Mouse (Mus musculus): ENCODE results near the gene Megf8.
A peak's percentile ranks its signal among the peaks of the same experiment; 100 is the strongest.

The Megf8 gene

DNA sequence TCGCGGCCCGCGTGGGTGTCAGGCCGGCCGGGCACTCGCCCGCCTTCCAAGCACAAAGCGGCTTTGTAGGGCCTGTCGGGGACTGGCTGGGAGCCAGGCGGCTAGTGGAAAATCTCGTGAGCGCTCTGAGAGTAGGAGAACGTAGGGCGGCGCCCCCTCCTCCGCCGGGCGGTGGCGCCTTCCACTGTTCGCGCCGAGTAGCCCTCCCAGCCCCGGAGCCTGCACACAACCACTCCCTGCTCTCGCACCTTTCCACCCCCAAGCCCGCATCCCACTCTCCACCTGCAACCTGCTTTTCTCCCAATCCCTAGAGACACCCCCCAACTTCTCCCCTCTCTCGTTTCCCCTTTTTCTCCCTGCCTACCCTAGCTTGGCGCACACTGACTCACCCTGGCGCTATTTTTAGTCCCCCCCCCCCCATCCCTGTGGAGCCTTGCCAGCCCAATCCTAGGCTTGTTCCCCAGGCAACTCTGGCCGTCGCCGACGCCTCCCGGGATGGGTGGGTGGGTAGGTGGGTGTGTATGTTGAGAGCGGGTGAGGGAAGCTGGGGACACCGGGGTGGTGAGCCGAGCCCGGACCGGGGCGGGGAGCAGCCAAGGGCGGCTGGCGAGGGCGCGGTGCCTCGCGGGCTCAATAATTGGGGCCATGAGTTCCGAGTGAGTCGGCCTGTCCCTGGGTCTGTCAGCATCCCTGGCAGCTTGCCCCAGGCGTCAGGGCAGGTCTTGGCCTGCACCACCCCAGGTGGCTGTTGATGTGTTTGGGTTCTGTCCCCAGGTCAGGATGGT, 37.7 kb upstream of the Megf8 start:
- DNase-seq (ENCODE audit: low spot score) = peak; percentile 86

DNA sequence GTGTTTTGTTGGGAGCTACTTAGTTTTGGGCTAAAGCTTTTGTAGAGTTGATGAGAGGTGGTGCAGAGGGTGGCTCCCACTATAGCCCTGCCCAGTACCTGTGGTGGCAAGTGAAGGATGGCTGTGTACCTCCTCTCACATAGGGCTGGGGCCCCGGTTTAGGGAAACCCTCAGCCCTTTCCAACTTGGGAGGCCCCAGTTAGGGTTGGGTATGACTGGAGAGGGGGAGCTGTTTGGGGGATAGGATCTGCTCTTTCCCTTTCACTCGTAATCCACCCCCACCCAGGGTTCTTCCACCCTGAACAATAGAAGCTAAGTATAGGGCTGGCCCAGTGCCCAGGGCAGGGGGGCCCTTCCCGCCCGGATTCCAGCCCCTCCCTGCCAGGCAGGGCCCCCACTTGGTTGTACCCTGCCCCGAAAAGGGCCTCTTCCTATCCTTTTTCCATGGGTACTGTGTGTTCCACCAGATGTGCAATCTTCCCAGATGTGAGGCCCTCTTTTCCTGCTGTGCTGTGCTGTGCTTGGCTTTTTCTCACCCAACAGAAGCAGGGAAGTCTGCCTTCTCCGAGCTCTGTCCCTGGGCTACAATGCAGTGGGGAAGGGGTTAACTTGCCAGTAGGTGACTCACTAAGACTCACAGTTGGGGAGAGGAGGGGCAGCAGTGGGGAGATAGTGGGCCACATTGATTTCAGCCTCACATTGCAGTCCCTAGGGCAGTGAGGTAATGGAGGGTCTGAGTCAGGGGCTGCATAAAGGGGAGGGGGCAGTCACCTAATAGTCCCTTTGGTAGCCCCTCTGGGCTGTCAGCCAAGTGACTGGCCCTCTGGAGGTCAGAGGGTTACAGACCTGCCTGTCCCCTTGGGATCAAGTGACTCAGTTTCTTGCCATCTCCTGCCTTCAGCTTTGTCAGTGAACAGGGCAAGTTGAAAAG, 36.8 kb upstream of the Megf8 start:
- DNase-seq (ENCODE audit: low spot score) = peak; percentile 39

DNA sequence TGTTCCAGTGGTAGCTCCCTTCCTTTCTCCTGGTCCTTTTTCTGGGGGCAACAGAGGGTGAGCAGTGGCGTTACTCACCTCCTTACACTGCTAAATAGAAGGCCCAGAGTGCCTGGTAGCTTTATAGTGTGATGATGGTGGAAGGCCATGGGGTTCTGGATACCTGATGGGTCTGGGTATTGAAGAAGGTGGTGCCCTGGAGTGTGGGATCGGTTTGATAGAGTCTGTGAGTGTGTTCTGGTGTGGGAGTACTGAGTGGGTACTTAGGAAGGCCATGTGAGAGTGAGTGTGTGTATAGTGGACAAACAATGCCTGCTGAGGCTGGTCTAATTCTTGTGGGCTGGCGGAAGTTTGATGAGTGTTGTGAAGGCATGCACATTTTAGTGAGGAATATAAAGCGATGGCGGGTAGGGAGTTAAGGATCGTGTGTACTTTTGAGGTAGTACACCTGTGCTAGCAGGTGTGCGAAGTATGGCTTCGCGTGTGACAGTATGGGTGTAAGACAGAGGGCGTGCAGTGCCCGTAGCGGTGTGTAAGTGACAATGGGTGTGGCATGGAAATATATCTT, 35.7 kb upstream of the Megf8 start:
- no peak for DNase-seq (ENCODE audit: low spot score)

DNA sequence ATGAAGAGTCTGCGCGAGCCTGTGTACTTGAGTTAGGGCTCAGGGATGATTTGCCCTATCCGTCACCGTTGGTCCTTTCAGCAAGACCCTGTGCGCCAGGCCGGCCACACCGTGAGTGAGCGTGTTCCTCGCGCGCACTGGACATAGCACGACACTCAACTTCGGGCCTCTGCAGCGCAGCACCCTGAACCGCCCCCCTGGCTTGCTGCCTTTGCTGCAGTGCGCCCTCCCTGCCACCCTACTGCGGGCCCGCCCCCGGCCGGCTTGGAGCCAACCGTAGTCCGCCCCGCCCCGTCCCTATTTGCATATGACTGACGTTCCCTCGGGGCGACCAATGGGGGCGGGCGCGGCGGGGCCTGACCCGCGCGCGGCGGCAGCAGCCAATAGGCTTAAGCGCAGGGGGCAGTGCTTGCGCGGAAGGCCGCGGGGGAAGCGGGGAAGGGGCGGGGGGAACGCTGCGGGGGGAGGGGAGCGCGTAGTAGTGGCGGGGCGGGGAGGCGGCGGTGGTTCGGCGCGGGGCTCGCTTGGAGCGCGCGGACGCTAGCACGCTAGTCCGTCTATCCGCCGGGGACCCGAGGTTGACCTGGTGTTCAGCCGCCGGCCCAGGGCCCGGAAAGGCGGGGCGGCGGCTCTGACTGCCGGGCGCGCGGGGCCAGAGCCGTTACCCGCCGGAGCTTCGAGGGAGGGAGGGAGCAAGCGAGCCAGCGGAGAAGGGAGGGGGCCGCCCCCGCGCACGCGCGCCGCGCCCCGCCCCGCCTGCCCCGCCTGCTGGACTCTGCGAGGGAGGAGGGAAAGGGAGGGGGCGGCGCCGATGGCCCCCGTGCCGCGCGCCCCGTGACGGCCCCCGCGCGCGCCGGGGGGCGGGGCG, 35.0 kb upstream of the Megf8 start:
- peak; percentile 99 for DNase-seq (ENCODE audit: low spot score)

DNA sequence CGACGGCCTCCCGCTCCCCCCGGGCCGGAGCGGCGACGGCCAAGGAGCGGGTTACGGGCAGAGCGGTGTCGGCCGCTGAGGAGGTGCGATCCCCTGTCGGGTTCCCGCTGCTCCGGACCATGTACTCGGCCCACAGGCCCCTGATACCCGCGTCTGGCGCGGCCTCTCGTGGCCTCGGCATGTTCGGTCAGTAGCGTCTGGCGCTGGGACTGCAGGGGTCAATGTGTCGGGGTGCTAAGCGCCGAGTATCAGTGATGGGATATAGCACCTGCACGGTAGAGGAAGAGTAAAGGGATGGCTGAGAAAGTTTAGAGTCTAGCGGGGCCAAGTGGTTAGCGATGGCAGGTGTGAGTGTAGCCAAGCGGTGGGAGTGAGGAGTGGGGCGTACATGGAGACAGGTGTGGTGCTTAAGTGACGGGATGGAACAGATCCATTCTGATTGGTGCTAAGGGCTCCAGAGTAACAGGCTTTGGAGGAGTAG, 34.2 kb upstream of the Megf8 start:
- DNase-seq (ENCODE audit: low spot score) = no peak

DNA sequence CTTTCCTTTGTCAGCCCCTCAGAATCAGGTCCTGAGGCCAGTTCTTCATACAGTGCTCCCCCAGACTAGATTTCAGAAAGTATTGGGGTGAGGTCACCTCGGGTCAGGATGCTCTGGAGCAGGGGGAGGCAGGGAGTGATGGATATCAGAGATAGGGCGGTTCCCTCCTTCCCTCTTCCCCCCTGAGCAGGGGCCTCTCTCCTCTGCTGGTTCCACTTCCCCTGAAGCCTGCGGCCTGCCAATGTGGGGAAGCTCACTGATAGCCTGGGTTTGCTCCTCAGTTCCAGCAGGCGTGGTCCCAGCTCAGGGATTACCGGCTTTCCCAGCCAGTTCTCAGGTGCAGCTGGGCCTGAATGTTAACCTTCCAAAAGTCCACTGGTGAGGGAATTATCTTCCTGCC, 33.3 kb upstream of the Megf8 start:
- peak; percentile 19 for DNase-seq (ENCODE audit: low spot score)

DNA sequence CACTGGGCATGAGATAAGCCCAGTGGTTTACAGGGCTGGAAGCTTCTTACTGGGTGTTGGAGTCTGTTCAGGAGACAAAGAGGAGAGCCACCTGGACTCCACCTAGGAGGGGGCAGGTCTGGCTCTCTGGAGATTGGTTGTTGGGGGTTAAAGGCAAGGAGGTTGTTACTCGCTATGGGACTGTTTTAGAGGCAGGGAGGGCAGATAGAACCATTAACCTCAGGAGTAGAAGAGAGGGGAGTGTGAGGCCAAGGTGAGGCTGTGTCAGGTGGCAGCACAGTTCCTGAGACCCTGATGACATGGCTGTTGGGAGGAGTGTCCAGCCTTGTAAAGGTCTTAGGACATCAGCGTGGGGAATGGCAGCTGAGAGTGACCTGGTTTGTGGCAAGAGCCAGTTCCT, 32.8 kb upstream of the Megf8 start:
- DNase-seq (ENCODE audit: low spot score) = no peak

DNA sequence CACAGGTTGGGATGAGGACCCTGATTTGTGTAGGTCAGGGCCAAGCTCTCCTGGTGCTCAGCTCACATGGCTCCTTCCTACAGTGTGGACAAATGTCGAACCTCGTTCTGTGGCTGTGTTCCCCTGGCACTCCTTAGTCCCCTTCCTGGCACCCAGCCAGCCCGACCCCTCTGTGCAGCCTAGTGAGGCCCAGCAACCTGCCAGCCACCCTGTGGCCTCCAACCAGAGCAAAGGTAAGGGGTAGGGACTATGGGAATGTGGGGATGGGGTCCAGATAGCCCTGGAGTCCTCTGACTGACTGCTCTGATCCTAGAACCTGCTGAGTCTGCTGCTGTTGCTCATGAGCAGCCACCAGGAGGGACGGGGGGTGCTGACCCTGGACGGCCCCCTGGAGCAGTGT, 32.2 kb upstream of the Megf8 start:
- DNase-seq (ENCODE audit: low spot score) = peak; percentile 28

DNA sequence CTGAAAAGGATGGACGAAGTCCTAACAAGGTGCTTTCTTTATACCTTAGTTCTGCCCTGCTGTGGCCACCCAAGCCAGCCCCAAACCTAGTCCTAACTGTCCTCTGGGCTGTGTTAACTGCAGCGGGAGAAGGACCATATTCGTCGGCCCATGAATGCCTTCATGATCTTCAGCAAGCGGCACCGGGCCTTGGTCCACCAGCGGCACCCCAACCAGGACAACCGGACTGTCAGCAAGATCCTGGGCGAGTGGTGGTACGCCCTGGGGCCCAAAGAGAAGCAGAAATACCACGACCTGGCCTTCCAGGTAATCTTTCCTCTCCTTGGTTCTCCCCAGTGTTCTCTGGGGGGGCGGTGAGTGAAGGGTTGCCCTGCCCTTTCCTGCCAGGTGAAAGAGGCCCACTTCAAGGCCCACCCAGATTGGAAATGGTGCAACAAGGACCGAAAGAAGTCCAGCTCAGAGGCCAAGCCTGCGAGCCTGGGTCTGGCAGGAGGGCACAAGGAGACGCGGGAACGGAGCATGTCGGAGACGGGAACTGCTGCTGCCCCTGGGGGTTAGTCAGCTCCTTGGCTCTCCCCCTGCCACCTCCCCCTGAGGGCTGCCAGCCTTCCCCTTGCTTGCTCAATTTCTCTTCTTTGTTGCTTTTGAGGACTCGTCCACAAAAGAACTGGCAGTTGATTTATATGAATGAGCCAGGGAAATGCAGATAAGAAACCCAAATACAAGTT, 31.3 kb upstream of the Megf8 start:
- DNase-seq (ENCODE audit: low spot score) = no peak

DNA sequence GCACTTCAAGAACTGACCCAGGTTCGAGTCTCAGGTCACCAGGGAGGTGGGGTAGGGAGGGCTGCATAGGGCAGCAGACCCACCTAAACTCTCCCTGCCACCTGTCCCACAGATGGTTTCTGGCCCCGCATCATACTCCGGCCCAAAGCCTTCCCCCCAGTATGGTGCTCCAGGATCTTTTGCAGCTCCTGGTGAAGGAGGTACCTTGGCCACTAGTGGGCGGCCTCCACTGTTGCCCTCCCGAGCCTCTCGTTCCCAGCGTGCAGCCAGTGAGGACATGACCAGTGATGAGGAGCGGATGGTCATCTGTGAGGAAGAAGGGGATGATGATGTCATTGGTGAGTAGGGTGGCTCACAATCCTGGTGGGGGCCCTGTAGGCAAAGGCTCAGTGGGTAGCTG, 30.0 kb upstream of the Megf8 start:
- no peak for DNase-seq (ENCODE audit: low spot score)

DNA sequence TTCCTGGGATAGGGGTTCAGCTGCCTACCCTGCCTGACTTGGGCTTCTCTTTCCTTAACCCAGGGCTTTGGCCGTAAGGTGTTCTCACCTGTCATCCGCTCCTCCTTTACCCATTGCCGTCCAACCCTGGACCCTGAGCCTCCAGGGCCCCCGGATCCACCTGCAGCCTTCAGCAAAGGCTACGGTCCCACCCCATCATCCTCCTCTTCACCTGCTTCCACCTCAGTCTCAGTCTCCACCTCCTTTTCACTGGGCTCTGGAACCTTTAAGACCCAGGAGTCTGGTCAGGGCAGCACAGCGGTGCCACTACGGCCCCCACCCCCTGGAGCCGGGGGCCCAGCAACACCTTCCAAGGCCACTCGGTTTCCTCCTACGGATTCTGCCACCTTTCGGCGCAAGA, 29.0 kb upstream of the Megf8 start:
- DNase-seq (ENCODE audit: low spot score) = peak; percentile 33

DNA sequence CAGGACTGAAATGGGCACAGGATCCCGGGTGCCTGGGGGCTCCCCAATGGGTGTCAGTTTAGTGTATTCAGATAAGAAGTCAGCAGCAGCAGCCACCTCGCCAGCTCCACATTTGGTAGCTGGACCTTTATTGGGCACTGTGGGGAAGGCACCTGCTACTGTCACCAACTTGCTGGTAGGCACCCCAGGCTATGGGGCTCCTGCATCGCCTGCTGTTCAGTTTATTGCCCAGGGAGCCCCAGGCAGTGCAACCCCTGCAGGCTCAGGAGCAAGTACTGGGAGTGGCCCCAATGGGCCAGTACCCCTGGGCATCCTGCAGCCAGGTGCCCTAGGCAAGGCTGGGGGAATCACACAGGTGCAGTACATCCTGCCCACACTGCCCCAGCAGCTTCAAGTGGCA, 28.2 kb upstream of the Megf8 start:
- no peak for DNase-seq (ENCODE audit: low spot score)

DNA sequence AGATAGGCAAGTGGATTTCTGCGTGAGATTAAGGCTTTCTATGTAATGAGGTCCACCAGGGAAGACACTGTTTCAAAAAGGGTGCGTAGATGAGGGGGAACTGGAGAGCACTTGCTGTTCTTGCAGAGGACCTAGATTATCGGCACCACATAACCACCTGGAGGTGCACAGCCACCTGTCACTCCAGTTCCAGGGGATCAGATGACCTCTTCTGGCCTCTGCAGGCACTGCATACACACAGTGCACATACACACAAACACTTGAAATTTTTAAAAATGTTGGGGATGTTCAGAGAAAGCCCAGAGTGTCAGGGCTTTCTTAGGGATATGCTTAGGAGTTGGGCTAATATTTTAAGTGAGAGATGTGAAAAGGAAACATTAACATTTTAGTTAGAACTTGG, 27.0 kb upstream of the Megf8 start:
- DNase-seq (ENCODE audit: low spot score) = no peak

DNA sequence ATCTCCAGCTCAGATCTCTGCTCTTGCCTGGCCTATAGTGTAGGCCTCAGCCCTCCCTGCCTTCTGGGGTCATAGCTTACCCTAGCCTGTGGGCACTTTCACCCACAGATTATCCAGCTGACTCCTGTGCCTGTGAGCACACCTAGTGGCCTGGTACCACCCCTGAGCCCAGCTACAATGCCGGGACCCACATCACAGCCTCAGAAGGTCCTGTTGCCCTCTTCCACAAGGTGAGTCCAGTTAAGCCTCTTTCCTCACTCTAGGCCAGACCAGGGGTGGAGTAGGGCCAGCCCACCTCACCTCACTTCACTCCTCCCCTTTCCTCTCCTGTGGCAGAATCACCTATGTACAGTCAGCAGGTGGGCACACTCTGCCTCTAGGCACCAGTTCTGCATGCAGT, 26.5 kb upstream of the Megf8 start:
- no peak for DNase-seq (ENCODE audit: low spot score)

DNA sequence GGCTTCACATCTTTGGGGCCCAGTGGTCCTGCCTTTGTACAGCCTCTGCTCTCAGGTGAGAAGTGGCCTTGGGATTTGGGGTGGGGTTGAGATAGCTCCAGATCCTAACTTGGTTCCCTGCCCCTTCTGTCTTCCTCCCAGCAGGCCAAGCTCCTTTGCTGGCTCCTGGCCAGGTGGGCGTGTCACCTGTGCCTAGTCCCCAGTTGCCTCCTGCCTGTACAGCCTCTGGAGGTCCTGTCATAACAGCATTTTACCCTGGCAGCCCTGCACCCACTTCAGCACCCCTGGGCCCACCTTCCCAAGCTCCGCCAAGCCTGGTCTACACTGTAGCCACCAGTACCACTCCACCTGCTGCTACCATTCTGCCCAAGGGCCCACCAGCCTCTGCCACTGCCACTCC, 26.1 kb upstream of the Megf8 start:
- DNase-seq (ENCODE audit: low spot score) = peak; percentile 58

DNA sequence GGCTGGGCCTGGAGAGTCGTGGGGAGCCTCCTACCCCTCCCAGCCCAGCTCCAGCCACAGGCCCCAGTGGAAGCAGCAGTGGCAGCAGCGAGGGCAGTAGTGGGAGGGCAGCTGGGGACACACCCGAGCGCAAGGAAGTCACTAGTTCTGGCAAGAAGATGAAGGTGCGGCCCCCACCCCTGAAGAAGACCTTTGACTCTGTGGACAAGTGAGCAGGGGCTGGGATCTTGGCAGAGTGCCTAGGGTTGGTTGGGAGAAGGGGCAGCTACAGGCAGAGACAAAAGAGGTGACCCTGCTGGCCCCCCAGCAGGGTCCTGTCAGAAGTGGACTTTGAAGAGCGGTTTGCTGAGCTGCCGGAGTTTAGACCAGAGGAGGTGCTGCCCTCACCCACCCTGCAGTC, 24.9 kb upstream of the Megf8 start:
- DNase-seq (ENCODE audit: low spot score) = no peak

DNA sequence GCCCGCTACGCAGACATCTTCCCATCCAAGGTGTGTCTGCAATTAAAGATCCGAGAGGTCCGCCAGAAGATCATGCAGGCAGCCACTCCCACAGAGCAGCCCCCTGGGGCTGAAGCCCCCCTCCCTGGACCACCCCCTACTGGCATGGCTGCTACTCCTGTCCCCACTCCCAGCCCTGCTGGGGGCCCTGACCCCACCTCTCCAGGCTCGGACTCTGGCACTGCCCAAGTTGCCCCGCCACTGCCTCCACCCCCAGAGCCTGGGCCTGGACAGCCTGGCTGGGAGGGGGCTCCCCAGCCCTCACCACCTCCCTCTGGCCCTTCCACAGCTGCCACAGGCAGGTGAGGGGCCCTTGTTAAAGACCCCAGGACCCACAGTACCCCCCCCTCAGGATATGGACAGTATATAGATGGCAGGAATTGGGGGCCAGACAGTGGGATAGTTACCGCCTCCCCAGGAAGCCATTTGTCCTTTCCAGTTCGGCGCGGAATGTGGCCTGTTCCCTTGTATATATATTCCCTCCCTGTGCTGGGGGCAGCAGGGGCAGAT, 23.7 kb upstream of the Megf8 start:
- no peak for DNase-seq (ENCODE audit: low spot score)

DNA sequence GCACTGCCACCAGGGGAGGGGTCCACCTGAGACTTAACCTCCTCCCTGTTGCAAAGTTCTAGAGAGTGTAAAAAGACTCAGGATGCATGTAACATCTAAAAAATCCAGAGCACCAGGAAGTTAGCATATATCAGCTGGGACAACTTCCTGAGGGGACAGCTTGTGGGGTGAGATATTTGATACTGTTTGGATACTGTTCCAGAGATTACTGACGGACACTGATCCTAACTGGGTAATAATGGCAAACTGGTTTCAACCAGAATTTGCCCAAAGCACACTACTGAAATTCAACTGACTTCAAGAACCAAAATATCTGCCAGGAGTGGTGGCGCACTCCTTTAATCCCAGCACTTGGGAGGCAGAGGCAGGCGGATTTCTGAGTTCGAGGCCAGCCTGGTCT, 22.5 kb upstream of the Megf8 start:
- no peak for DNase-seq (ENCODE audit: low spot score)

DNA sequence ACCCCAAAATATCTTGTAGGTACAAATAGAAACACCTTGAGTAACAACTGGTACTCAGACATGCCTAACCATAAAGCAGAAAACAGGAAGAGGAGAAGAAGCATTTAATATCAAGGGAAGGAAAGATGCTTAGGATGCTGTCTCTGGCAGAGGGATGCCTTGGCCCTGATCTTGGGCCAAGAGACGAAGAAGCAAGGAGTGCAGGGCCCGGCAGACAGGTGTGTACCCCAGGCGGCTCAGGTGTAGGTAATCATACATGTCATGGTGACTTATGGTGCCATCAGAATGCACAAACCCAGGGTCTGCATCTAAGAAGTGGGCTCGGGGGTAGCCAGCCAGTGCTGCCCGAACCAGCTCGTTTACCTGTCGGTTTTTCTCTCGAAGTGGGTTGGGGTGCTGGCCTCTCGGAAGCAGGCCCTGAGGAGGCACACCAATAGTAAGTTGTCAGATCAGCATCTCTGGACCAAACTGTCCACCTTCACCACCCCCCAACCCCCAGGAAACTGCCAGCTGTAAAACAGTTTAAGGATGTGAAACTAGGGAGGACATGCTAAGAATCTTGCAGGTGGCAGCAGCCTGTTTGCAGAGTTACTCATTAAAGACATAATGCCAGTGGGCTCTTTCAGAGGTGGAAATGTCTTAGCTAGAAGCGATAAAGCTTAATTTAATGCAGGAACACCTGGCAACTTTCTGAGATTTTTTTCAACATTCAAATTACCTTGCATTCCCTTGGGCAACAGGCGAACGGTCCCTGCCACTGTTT, 21.8 kb upstream of the Megf8 start:
- no peak for DNase-seq (ENCODE audit: low spot score)

DNA sequence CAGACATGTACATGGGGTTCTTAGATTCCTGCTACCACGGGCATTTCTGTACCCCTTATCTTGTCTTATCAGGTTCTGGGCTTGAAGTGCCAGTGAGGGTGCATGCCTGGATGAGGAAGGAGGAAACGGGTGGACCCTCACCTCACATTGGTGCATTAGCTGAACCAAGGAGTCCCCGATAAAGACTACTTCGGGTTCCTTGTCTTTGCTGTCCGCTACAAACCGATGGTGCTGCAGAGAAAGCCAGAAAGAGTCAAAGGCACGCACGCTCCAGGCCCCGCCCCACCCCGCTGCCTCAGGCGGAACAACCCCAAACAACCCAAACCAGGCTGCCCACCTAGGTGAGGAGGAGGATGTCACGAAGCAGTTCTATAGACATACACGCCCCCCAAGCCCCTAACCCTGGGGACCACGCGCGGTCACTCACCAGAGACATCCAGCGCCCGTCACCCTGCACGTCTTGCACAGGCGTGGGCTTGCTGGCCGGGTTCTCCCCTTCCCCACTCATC, 20.0 kb upstream of the Megf8 start:
- DNase-seq (ENCODE audit: low spot score) = peak; percentile 47
